Mouse (Mus musculus): ENCODE results near the gene Tmigd3. TPM values are rescaled to one million over a fixed set of nuclear protein-coding genes. Genes with fewer than 3 reads are reported as not detected.
"Not testable (repeated sequence)": the region's sequence is repeated elsewhere in the genome, so short reads cannot be mapped to it uniquely, and the experiment has no call there.

The Tmigd3 gene
- polyA plus RNA-seq, 1 experiment from 2014 or later = 0.44 TPM

GRCm38 (mm10) chr3:105913839-105914681, 43.4 kb downstream of the Tmigd3 start:
- Histone ChIP-seq H3K27me3 (replicated peaks; ENCODE audit: control insufficient read depth, insufficient read depth, low read length) (no peaks in the 10 kb centered on the region), H3K4me1 (replicated peaks; ENCODE audit: control insufficient read depth, insufficient read depth, low read length) (no peaks in the 10 kb centered on the region), H3K4me2 (replicated peaks; ENCODE audit: low read depth) (no peak overlapping the region), H3K9me3 (ENCODE audit: control insufficient read depth) (no peaks in the 10 kb centered on the region), H3K27ac (ENCODE audit: low read depth, low read length) (no peak overlapping the region), H3K9ac (ENCODE audit: low read depth, low read length) (no peak overlapping the region), H3K36me3 (ENCODE audit: control insufficient read depth, insufficient read depth) (no peaks in the 10 kb centered on the region), H3K4me3 (ENCODE audit: low read depth, low read length) (no peak overlapping the region)
- WGBS = 49% methylated on average over 10 of the region's 10 CpGs
- TF ChIP-seq CTCF (IDR thresholded peaks at IDR 0.05; ENCODE audit: low read depth) = no peak
- ATAC-seq = no peak

GRCm38 (mm10) chr3:105915281-105915680, 44.6 kb downstream of the Tmigd3 start:
- 10% methylated on average over 1 of the region's 1 CpGs for WGBS
- no peak overlapping the region for H3K27ac ChIP-seq (ENCODE audit: low read depth, low read length)
- H3K36me3 ChIP-seq (ENCODE audit: control insufficient read depth, insufficient read depth) = no peaks in the 10 kb centered on the region

GRCm38 (mm10) chr3:105916455-105916854, 45.8 kb downstream of the Tmigd3 start:
- not testable (repeated sequence) for H3K9ac ChIP-seq (ENCODE audit: low read depth, low read length); H3K4me2 ChIP-seq (replicated peaks; ENCODE audit: low read depth); H3K36me3 ChIP-seq (ENCODE audit: control insufficient read depth, insufficient read depth); ATAC-seq; H3K27me3 ChIP-seq (replicated peaks; ENCODE audit: control insufficient read depth, insufficient read depth, low read length); H3K27ac ChIP-seq (ENCODE audit: low read depth, low read length); H3K9me3 ChIP-seq (ENCODE audit: control insufficient read depth); H3K4me3 ChIP-seq (ENCODE audit: low read depth, low read length); H3K4me1 ChIP-seq (replicated peaks; ENCODE audit: control insufficient read depth, insufficient read depth, low read length)

More at GRCm38 (mm10) chr3:105915281-105915680, 44.6 kb downstream of the Tmigd3 start:
- no peaks in the 10 kb centered on the region for H3K27me3 ChIP-seq (replicated peaks; ENCODE audit: control insufficient read depth, insufficient read depth, low read length)
- H3K9ac ChIP-seq (ENCODE audit: low read depth, low read length) = no peak overlapping the region
- no peak for TF ChIP-seq CTCF (IDR thresholded peaks at IDR 0.05; ENCODE audit: low read depth)
- H3K4me3 ChIP-seq (ENCODE audit: low read depth, low read length) = no peak overlapping the region
- H3K9me3 ChIP-seq (ENCODE audit: control insufficient read depth) = no peaks in the 10 kb centered on the region
- no peaks in the 10 kb centered on the region for H3K4me1 ChIP-seq (replicated peaks; ENCODE audit: control insufficient read depth, insufficient read depth, low read length)
- no peak overlapping the region for H3K4me2 ChIP-seq (replicated peaks; ENCODE audit: low read depth)
- ATAC-seq = no peak

GRCm38 (mm10) chr3:105917656-105918354, 47.1 kb downstream of the Tmigd3 start:
- H3K4me3 ChIP-seq (ENCODE audit: low read depth, low read length) = no peak overlapping the region
- ATAC-seq = no peak
- no peak overlapping the region for H3K27ac ChIP-seq (ENCODE audit: low read depth, low read length)
- 77% methylated on average over 10 of the region's 10 CpGs for WGBS
- TF ChIP-seq CTCF (IDR thresholded peaks at IDR 0.05; ENCODE audit: low read depth) = no peak
- H3K36me3 ChIP-seq (ENCODE audit: control insufficient read depth, insufficient read depth) = no peaks in the 10 kb centered on the region
- no peaks in the 10 kb centered on the region for H3K27me3 ChIP-seq (replicated peaks; ENCODE audit: control insufficient read depth, insufficient read depth, low read length)
- H3K4me1 ChIP-seq (replicated peaks; ENCODE audit: control insufficient read depth, insufficient read depth, low read length) = no peaks in the 10 kb centered on the region
- no peaks in the 10 kb centered on the region for H3K9me3 ChIP-seq (ENCODE audit: control insufficient read depth)
- no peak overlapping the region for H3K9ac ChIP-seq (ENCODE audit: low read depth, low read length)
- H3K4me2 ChIP-seq (replicated peaks; ENCODE audit: low read depth) = no peak overlapping the region

GRCm38 (mm10) chr3:105918355-105918745, 47.6 kb downstream of the Tmigd3 start:
- Histone ChIP-seq H3K27ac (ENCODE audit: low read depth, low read length) (no peak overlapping the region), H3K27me3 (replicated peaks; ENCODE audit: control insufficient read depth, insufficient read depth, low read length) (no peaks in the 10 kb centered on the region), H3K9ac (ENCODE audit: low read depth, low read length) (no peak overlapping the region), H3K4me2 (replicated peaks; ENCODE audit: low read depth) (no peak overlapping the region), H3K4me1 (replicated peaks; ENCODE audit: control insufficient read depth, insufficient read depth, low read length) (no peaks in the 10 kb centered on the region), H3K9me3 (ENCODE audit: control insufficient read depth) (no peaks in the 10 kb centered on the region), H3K4me3 (ENCODE audit: low read depth, low read length) (no peak overlapping the region), H3K36me3 (ENCODE audit: control insufficient read depth, insufficient read depth) (no peaks in the 10 kb centered on the region)
- 76% methylated on average over 3 of the region's 3 CpGs for WGBS
- no peak for ATAC-seq
- TF ChIP-seq CTCF (IDR thresholded peaks at IDR 0.05; ENCODE audit: low read depth) = no peak

- not testable (repeated sequence) for H3K36me3 ChIP-seq (ENCODE audit: control insufficient read depth, insufficient read depth); H3K27ac ChIP-seq (ENCODE audit: low read depth, low read length); H3K4me2 ChIP-seq (replicated peaks; ENCODE audit: low read depth); H3K9me3 ChIP-seq (ENCODE audit: control insufficient read depth); ATAC-seq; H3K4me3 ChIP-seq (ENCODE audit: low read depth, low read length); H3K4me1 ChIP-seq (replicated peaks; ENCODE audit: control insufficient read depth, insufficient read depth, low read length); H3K9ac ChIP-seq (ENCODE audit: low read depth, low read length); H3K27me3 ChIP-seq (replicated peaks; ENCODE audit: control insufficient read depth, insufficient read depth, low read length)
Observed at GRCm38 (mm10) chr3:105920743-105921142, 50.0 kb downstream of the Tmigd3 start.
